Mouse (Mus musculus) cerebral cortex, adult 2 months (tissue): Measurements from ENCODE around the gene Npc1l1.

Experiments
- WGBS: fragments of 180-500 bp; shearing (Covaris S2); methylation state at CpG from one replicate; pipeline ENCODE4 v1.1.7; 2018; 5-methylcytosine and 5-hydroxymethylcytosine counted together

The Npc1l1 gene

DNA sequence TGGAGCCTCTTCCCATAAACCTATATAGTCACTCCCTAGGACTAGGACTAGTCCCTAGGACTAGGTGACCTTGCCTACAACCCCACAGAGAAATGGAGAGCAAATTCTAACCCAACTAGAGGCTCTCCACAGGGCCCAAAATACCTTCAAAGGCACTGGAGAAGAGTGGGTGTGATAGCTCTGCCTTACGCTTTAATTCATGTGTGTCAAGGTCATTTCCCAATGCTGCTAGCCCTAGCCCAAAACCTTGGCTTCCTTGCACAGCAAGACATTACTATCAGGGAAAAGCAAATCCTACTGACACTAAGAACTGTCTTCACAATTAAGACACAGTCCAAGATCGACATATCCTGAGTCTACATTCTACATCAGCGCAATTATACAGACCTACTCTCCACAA is 66.9 kb downstream of the Npc1l1 start:
- 80% methylated on average over 3 of the region's 3 CpGs for WGBS
